Mouse (Mus musculus) thymus, adult 2 months (tissue): ENCODE measurements around the gene Irf9.

Experiments used
- CTCF ChIP-seq: fragments of 200-500 bp; IDR thresholded peaks from 2 replicates; pipeline ENCODE4 v1.5.1; 2012; ENCODE audit warnings: mild to moderate bottlenecking, control low read depth, low read length, moderate library complexity, borderline replicate concordance; ENCODE audit not compliant: control insufficient read depth, poor library complexity, insufficient read depth; ENCODE audit errors: extremely low read depth
- POLR2A ChIP-seq: fragments of 200-500 bp; IDR thresholded peaks from 2 replicates; pipeline ENCODE4 v1.6.1; 2012; ENCODE audit warnings: mild to moderate bottlenecking, low read length, control low read depth, moderate library complexity; ENCODE audit not compliant: control insufficient read depth, poor library complexity, insufficient read depth; ENCODE audit errors: extremely low read depth

GRCm38 (mm10) chr14:55613346-55613745 lies 10.0 kb downstream of the Irf9 start:
- TF ChIP-seq CTCF (no peak), POLR2A (no peak)
